Mouse (Mus musculus): ENCODE measurements around the gene Ankrd36. TPM values are rescaled to one million over a fixed set of nuclear protein-coding genes. Genes with fewer than 3 reads are reported as not detected.
A peak's percentile ranks its signal among the peaks of the same experiment; 100 is the strongest.
"Not testable (repeated sequence)": the region's sequence is repeated elsewhere in the genome, so short reads cannot be mapped to it uniquely, and the experiment has no call there.

Ankrd36 gene
- polyA plus RNA-seq, 2 experiments from 2014 or later = not detected

GRCm38 (mm10) chr11:5546693-5547092 is 22.8 kb upstream of the Ankrd36 start:
- ATAC-seq = no peak

- no peak for ATAC-seq
Observed at GRCm38 (mm10) chr11:5551430-5551829, 18.1 kb upstream of the Ankrd36 start.

GRCm38 (mm10) chr11:5551931-5552330 is 17.6 kb upstream of the Ankrd36 start:
- ATAC-seq = no peak

GRCm38 (mm10) chr11:5560273-5560672 is 9.2 kb upstream of the Ankrd36 start:
- no peak for ATAC-seq

GRCm38 (mm10) chr11:5562625-5563268 is 6.7 kb upstream of the Ankrd36 start:
- ATAC-seq = no peak

- ATAC-seq = no peak
Observed at GRCm38 (mm10) chr11:5563898-5564297, 5.6 kb upstream of the Ankrd36 start.

- no peak for ATAC-seq
Observed at GRCm38 (mm10) chr11:5565596-5565995, 3.9 kb upstream of the Ankrd36 start.

- ATAC-seq = no peak
Observed at GRCm38 (mm10) chr11:5566506-5566905, 3.0 kb upstream of the Ankrd36 start.

- ATAC-seq = no peak
Observed at GRCm38 (mm10) chr11:5567654-5568053, 1.8 kb upstream of the Ankrd36 start.

- no peak for ATAC-seq
Observed at GRCm38 (mm10) chr11:5568082-5568481, 1.4 kb upstream of the Ankrd36 start.

GRCm38 (mm10) chr11:5571856-5572255 is 2.4 kb downstream of the Ankrd36 start:
- no peak for ATAC-seq

GRCm38 (mm10) chr11:5573821-5574220 is 4.3 kb downstream of the Ankrd36 start:
- ATAC-seq = no peak

- ATAC-seq = peak; percentile 43
Observed at GRCm38 (mm10) chr11:5575046-5575445, 5.6 kb downstream of the Ankrd36 start.

- no peak for ATAC-seq
Observed at GRCm38 (mm10) chr11:5592336-5592735, 22.9 kb downstream of the Ankrd36 start.

GRCm38 (mm10) chr11:5595381-5595791 is 25.9 kb downstream of the Ankrd36 start:
- ATAC-seq = no peak

GRCm38 (mm10) chr11:5595792-5596191 is 26.3 kb downstream of the Ankrd36 start:
- ATAC-seq = no peak

- ATAC-seq = no peak
Observed at GRCm38 (mm10) chr11:5596756-5597155, 27.3 kb downstream of the Ankrd36 start.

GRCm38 (mm10) chr11:5605421-5605820 is 35.9 kb downstream of the Ankrd36 start:
- no peak for ATAC-seq

- not testable (repeated sequence) for ATAC-seq
Observed at GRCm38 (mm10) chr11:5611918-5612317, 42.4 kb downstream of the Ankrd36 start.

GRCm38 (mm10) chr11:5614453-5614852 is 45.0 kb downstream of the Ankrd36 start:
- no peak for ATAC-seq

- ATAC-seq = no peak
Observed at GRCm38 (mm10) chr11:5625101-5625500, 55.6 kb downstream of the Ankrd36 start.

GRCm38 (mm10) chr11:5629033-5629432 is 59.5 kb downstream of the Ankrd36 start:
- peak; percentile 64 for ATAC-seq

- no peak for ATAC-seq
Observed at GRCm38 (mm10) chr11:5643085-5643484, 73.6 kb downstream of the Ankrd36 start.

GRCm38 (mm10) chr11:5650321-5650720 is 80.8 kb downstream of the Ankrd36 start:
- ATAC-seq = no peak

GRCm38 (mm10) chr11:5682541-5682940 is 113.1 kb downstream of the Ankrd36 start:
- no peak for ATAC-seq

All from CD4-positive, CD25-positive, alpha-beta regulatory T cell, adult 4 months (primary cell).